Mouse (Mus musculus): ENCODE measurements around the gene 2410131K14Rik.

The 2410131K14Rik gene

GRCm38 (mm10) chr5:118260055-118260454, 15.0 kb downstream of the 2410131K14Rik start:
- in situ Hi-C loops (cut with MboI; ENCODE audit: low sequenced_read_pairs): loop anchor here (25.0 kb wide), 2 partner anchors 477 to 1852 kb away; partner anchors contain the start of gene Rbm19

- in situ Hi-C loops (cut with MboI; ENCODE audit: low sequenced_read_pairs): loop anchor here (25.0 kb wide), 2 partner anchors 477 to 1852 kb away; partner anchors contain the start of gene Rbm19
Measured at GRCm38 (mm10) chr5:118260642-118261041, 15.6 kb downstream of the 2410131K14Rik start.

- in situ Hi-C loops (cut with MboI; ENCODE audit: low sequenced_read_pairs): loop anchor here (25.0 kb wide), 2 partner anchors 476 to 1851 kb away; partner anchors contain the start of gene Rbm19
Measured at GRCm38 (mm10) chr5:118261181-118261580, 16.2 kb downstream of the 2410131K14Rik start.

GRCm38 (mm10) chr5:118262418-118262817, 17.4 kb downstream of the 2410131K14Rik start:
- in situ Hi-C loops (cut with MboI; ENCODE audit: low sequenced_read_pairs): loop anchor here (25.0 kb wide), 2 partner anchors 475 to 1850 kb away; partner anchors contain the start of gene Rbm19

- in situ Hi-C loops (cut with MboI; ENCODE audit: low sequenced_read_pairs): loop anchor here (25.0 kb wide), 2 partner anchors 473 to 1848 kb away; partner anchors contain the start of gene Rbm19
Measured at GRCm38 (mm10) chr5:118264279-118264678, 19.3 kb downstream of the 2410131K14Rik start.

- in situ Hi-C loops (cut with MboI; ENCODE audit: low sequenced_read_pairs): loop anchor here (25.0 kb wide), 2 partner anchors 472 to 1847 kb away; partner anchors contain the start of gene Rbm19
Measured at GRCm38 (mm10) chr5:118265366-118265765, 20.3 kb downstream of the 2410131K14Rik start.

- in situ Hi-C loops (cut with MboI; ENCODE audit: low sequenced_read_pairs): loop anchor here (25.0 kb wide), 2 partner anchors 471 to 1846 kb away; partner anchors contain the start of gene Rbm19
Measured at GRCm38 (mm10) chr5:118266309-118266708, 21.3 kb downstream of the 2410131K14Rik start.

GRCm38 (mm10) chr5:118268987-118269386, 24.0 kb downstream of the 2410131K14Rik start:
- in situ Hi-C loops (cut with MboI; ENCODE audit: low sequenced_read_pairs): loop anchor here (25.0 kb wide), 2 partner anchors 468 to 1843 kb away; partner anchors contain the start of gene Rbm19

- in situ Hi-C loops (cut with MboI; ENCODE audit: low sequenced_read_pairs): loop anchor here (25.0 kb wide), 2 partner anchors 466 to 1841 kb away; partner anchors contain the start of gene Rbm19
Measured at GRCm38 (mm10) chr5:118271449-118272110, 26.6 kb downstream of the 2410131K14Rik start.

- in situ Hi-C loops (cut with MboI; ENCODE audit: low sequenced_read_pairs): loop anchor here (25.0 kb wide), 2 partner anchors 464 to 1839 kb away; partner anchors contain the start of gene Rbm19
Measured at GRCm38 (mm10) chr5:118273446-118273845, 28.4 kb downstream of the 2410131K14Rik start.

GRCm38 (mm10) chr5:118274546-118274945, 29.5 kb downstream of the 2410131K14Rik start:
- in situ Hi-C loops (cut with MboI; ENCODE audit: low sequenced_read_pairs): loop anchor here (25.0 kb wide), 2 partner anchors 463 to 1838 kb away; partner anchors contain the start of gene Rbm19

GRCm38 (mm10) chr5:118276281-118276680, 31.3 kb downstream of the 2410131K14Rik start:
- in situ Hi-C loops (cut with MboI; ENCODE audit: low sequenced_read_pairs): no loop called here

GRCm38 (mm10) chr5:118276711-118277110, 31.7 kb downstream of the 2410131K14Rik start:
- in situ Hi-C loops (cut with MboI; ENCODE audit: low sequenced_read_pairs): no loop called here

- in situ Hi-C loops (cut with MboI; ENCODE audit: low sequenced_read_pairs): no loop called here
Measured at GRCm38 (mm10) chr5:118277741-118278495, 32.9 kb downstream of the 2410131K14Rik start.

GRCm38 (mm10) chr5:118291453-118291852, 46.4 kb downstream of the 2410131K14Rik start:
- in situ Hi-C loops (cut with MboI; ENCODE audit: low sequenced_read_pairs): no loop called here

GRCm38 (mm10) chr5:118292476-118292875, 47.4 kb downstream of the 2410131K14Rik start:
- in situ Hi-C loops (cut with MboI; ENCODE audit: low sequenced_read_pairs): no loop called here

GRCm38 (mm10) chr5:118294086-118294864, 49.2 kb downstream of the 2410131K14Rik start:
- in situ Hi-C loops (cut with MboI; ENCODE audit: low sequenced_read_pairs): no loop called here

GRCm38 (mm10) chr5:118294865-118295258, 49.8 kb downstream of the 2410131K14Rik start:
- in situ Hi-C loops (cut with MboI; ENCODE audit: low sequenced_read_pairs): no loop called here

GRCm38 (mm10) chr5:118297338-118297746, 52.3 kb downstream of the 2410131K14Rik start:
- in situ Hi-C loops (cut with MboI; ENCODE audit: low sequenced_read_pairs): no loop called here

- in situ Hi-C loops (cut with MboI; ENCODE audit: low sequenced_read_pairs): no loop called here
Measured at GRCm38 (mm10) chr5:118299720-118300400, 54.8 kb downstream of the 2410131K14Rik start.

All from CH12F3 (cell line).